In genomic region chr7:73595860-73596259, GRCm38 (mm10) we compare ENCODE assay signal across 9 mouse cellular contexts. TPM values are rescaled to one million over a fixed set of nuclear protein-coding genes. Genes with fewer than 3 reads are reported as not detected.
DNase-seq lines count a peak whose midpoint lies in the region; ATAC-seq and TF ChIP-seq lines count a peak whose summit lies in the region.
"Had no signal": no experiment of that assay in that cellular context is flagged by ENCODE, and none has a peak within 500 bp of the region (broad histone marks: within the 10 kb centered on the region; RNA-seq: fewer than 3 reads in every experiment).

No protein-coding gene starts in this region.

- ATAC-seq in kidney, embryonic 15.5 days (replicated peaks; ENCODE audit: low FRiP score), result no peak
- ATAC-seq in forebrain, postnatal 0 days, result no peak
- no peak for ATAC-seq in intestine, postnatal 0 days
- ATAC-seq in neural tube, embryonic 13.5 days (ENCODE audit: low read depth), result peak; percentile 23; the same call in 1 of the 2 replicates

- intact Hi-C loops in left cerebral cortex, postnatal 14 days (cut with DNase I), result no loop called here

- H3K36me3 ChIP-seq in kidney, embryonic 15.5 days, result no peaks in the 10 kb centered on the region
- no peaks in the 10 kb centered on the region for H3K36me3 ChIP-seq in forebrain, postnatal 0 days (ENCODE audit: insufficient read depth)
- no peaks in the 10 kb centered on the region for H3K36me3 ChIP-seq in intestine, postnatal 0 days (ENCODE audit: control insufficient read depth, insufficient read depth)
- H3K36me3 ChIP-seq in neural tube, embryonic 13.5 days, result no peaks in the 10 kb centered on the region

- H3K27me3 ChIP-seq in kidney, embryonic 15.5 days, result no peaks in the 10 kb centered on the region
- no peaks in the 10 kb centered on the region for H3K27me3 ChIP-seq in forebrain, postnatal 0 days (ENCODE audit: insufficient read depth, low read length)
- H3K27me3 ChIP-seq in intestine, postnatal 0 days (replicated peaks; ENCODE audit: control insufficient read depth, insufficient read depth, low read length), result no peaks in the 10 kb centered on the region
- no peaks in the 10 kb centered on the region for H3K27me3 ChIP-seq in neural tube, embryonic 13.5 days
- H3K27me3 ChIP-seq: Patski had no signal

- H3K4me3 ChIP-seq in kidney, embryonic 15.5 days (replicated peaks), result no peak overlapping the region
- H3K4me3 ChIP-seq in forebrain, postnatal 0 days (ENCODE audit: low read depth, low read length), result no peak overlapping the region
- no peak overlapping the region for H3K4me3 ChIP-seq in intestine, postnatal 0 days (ENCODE audit: low read depth, low read length)
- H3K4me3 ChIP-seq in neural tube, embryonic 13.5 days, result no peak overlapping the region

- TF ChIP-seq CTCF in forebrain, postnatal 0 days (IDR thresholded peaks at IDR 0.05; ENCODE audit: low read depth), result no peak
- TF ChIP-seq CTCF in intestine, postnatal 0 days (IDR thresholded peaks at IDR 0.05; ENCODE audit: low read depth), result no peak

- peaks cover 44% of the 10 kb centered on the region for H3K4me1 ChIP-seq in kidney, embryonic 15.5 days
- H3K4me1 ChIP-seq in forebrain, postnatal 0 days (ENCODE audit: insufficient read depth), result peaks cover 11% of the 10 kb centered on the region
- peaks cover 11% of the 10 kb centered on the region; the same call in 1 of the 2 replicates for H3K4me1 ChIP-seq in intestine, postnatal 0 days (replicated peaks; ENCODE audit: control insufficient read depth, insufficient read depth, low read length)
- H3K4me1 ChIP-seq in neural tube, embryonic 13.5 days (replicated peaks), result peaks cover 49% of the 10 kb centered on the region

- H3K9me3 ChIP-seq in kidney, embryonic 15.5 days (replicated peaks), result 0 out of 2 replicates have a peak, but pooled peaks cover 7% of the 10 kb centered on the region
- H3K9me3 ChIP-seq in forebrain, postnatal 0 days (ENCODE audit: low read length), result no peaks in the 10 kb centered on the region
- no peaks in the 10 kb centered on the region for H3K9me3 ChIP-seq in intestine, postnatal 0 days (ENCODE audit: control insufficient read depth)
- no peaks in the 10 kb centered on the region for H3K9me3 ChIP-seq in neural tube, embryonic 13.5 days

- peak overlapping the region; percentile 90 for H3K27ac ChIP-seq in kidney, embryonic 15.5 days
- peak overlapping the region; percentile 73 for H3K27ac ChIP-seq in forebrain, postnatal 0 days (ENCODE audit: low read depth, low read length)
- peak overlapping the region; percentile 73 for H3K27ac ChIP-seq in intestine, postnatal 0 days (ENCODE audit: low read depth, low read length)
- peak overlapping the region; percentile 92 for H3K27ac ChIP-seq in neural tube, embryonic 13.5 days (replicated peaks)

- H3K9ac ChIP-seq in kidney, embryonic 15.5 days, result no peak overlapping the region
- H3K9ac ChIP-seq in forebrain, postnatal 0 days, result peak overlapping the region; percentile 15; the same call in 1 of the 2 replicates
- H3K9ac ChIP-seq in intestine, postnatal 0 days (ENCODE audit: low read depth, low read length), result no peak overlapping the region; the same call in 1 of the 2 replicates
- peak overlapping the region; percentile 64 for H3K9ac ChIP-seq in neural tube, embryonic 13.5 days

- 48% methylated on average over 9 of the region's 9 CpGs for WGBS in kidney, embryonic 15.5 days
- 27% methylated on average over 9 of the region's 9 CpGs for WGBS in forebrain, postnatal 0 days
- 48% methylated on average over 9 of the region's 9 CpGs for WGBS in intestine, postnatal 0 days
- 38% methylated on average over 9 of the region's 9 CpGs for WGBS in neural tube, embryonic 13.5 days

- DNase-seq in kidney, postnatal 36 days, result no peak
- peak; percentile 56 for DNase-seq in cerebellum, adult 11 months
- no peak for DNase-seq in forebrain, postnatal 0 days
- no peak for DNase-seq in left cerebral cortex, postnatal 14 days (ENCODE audit: low spot score in 2 of 2)
- no peak for DNase-seq in layer of hippocampus, postnatal 10 days (ENCODE audit: low spot score in 2 of 2)

- H3K4me2 ChIP-seq in kidney, embryonic 15.5 days, result peak overlapping the region; percentile 69
- peak overlapping the region; percentile 57 for H3K4me2 ChIP-seq in forebrain, postnatal 0 days (ENCODE audit: low read depth)
- peak overlapping the region; percentile 61; the same call in 1 of the 2 replicates for H3K4me2 ChIP-seq in intestine, postnatal 0 days (replicated peaks; ENCODE audit: low read depth)
- H3K4me2 ChIP-seq in neural tube, embryonic 13.5 days, result peak overlapping the region; percentile 62

RNA-seq across cellular contexts. Expression of gene Chd2, which starts 54.2 kb away (rescaled TPM):
- polyA plus RNA-seq in kidney, embryonic 15.5 days (2015; fragmentation: Nextera tagmentation; extraction: Ambion mirVana), result 56.6 and 61.7 TPM in 2 replicates
- total RNA-seq in forebrain, postnatal 0 days (2014; rRNA removed), result 31.9 and 53.9 TPM in 2 replicates
- 20.2 and 32.0 TPM in 2 replicates for polyA plus RNA-seq in forebrain, postnatal 0 days (2015; fragmentation: Nextera tagmentation; extraction: Ambion mirVana)
- polyA plus RNA-seq in intestine, postnatal 0 days (2015; fragmentation: Nextera tagmentation; extraction: Ambion mirVana), result 19.3 and 25.4 TPM in 2 replicates
- 34.6 and 45.5 TPM in 2 replicates for polyA plus RNA-seq in neural tube, embryonic 13.5 days (2015; fragmentation: Nextera tagmentation; extraction: Ambion mirVana)
- total RNA-seq in left cerebral cortex, postnatal 14 days (2021), result 10 to 100 TPM; 39.0 to 43.9 TPM
- 10 to 100 TPM; 47.7 to 50.3 TPM for total RNA-seq in layer of hippocampus, postnatal 10 days (2021)

Comparison
In these comparisons a context has a peak if more than half of its experiments do, and no peak if none do; other contexts are left out.
1. H3K9ac ChIP-seq: peak in forebrain, postnatal 0 days (single experiment) and neural tube, embryonic 13.5 days (single experiment); none in kidney, embryonic 15.5 days (single experiment) and intestine, postnatal 0 days (single experiment).
2. Peak in every context shown above with its lines, with median percentiles within 50 percentile points of each other: H3K27ac ChIP-seq and H3K4me2 ChIP-seq.